Mouse (Mus musculus): Measurements from ENCODE around the gene Kpnb1. TPM values are rescaled to one million over a fixed set of nuclear protein-coding genes. Genes with fewer than 3 reads are reported as not detected.
A peak's percentile ranks its signal among the peaks of the same experiment; 100 is the strongest.
"Not testable (repeated sequence)": the region's sequence is repeated elsewhere in the genome, so short reads cannot be mapped to it uniquely, and the experiment has no call there.

Gene Kpnb1
- 100 to 1,000 TPM; 151 to 157 TPM for total RNA-seq (2021)

DNA sequence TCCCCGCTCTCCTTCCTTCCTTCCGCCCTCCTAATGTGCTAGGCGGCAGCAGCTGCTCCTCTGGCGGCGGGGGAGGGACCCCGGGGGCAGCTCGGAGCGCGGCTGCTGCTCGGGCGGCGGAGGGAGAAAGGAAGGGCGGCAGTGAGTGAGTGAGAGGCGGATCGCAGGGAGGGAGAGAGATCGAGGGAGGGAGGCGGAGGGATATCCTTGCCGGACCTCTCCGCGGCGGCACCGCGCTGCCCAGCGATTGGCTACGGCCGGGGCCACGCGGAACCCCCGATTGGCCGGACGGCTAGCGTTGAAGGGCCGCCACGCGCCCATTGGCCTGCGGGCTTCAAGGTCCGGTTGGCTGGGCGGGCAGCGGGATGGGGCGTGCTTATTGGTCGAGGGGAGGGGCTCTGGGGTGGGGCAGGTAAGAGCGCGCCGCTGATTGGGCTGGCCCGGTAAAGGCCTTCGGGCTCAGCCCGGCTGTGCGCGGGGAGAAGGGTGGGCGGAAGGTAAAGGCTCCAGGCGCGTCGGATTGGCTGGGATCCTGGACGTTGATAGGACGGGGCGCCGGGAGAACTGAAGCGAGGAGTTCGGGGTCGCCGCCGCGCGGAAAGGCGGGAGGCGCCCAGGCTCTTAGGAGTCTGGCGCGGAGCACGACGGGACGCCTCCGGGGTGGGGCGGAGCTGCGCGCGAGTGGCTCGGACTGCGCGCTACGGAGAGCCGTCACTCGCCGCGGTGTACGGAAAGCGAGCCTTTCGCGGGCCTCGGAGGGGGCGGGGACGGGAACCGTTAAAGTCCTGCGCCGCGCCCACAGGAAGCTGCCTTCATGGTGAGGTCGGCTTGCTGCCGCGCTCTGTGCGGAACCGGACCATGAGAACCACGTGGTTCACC, at the start of gene Kpnb1:
Gene Kpnb1 (minus strand): TSS at position 118 of the 879 bp plus-strand sequence.
- intact Hi-C loops (cut with DNase I), result no loop called here

DNA sequence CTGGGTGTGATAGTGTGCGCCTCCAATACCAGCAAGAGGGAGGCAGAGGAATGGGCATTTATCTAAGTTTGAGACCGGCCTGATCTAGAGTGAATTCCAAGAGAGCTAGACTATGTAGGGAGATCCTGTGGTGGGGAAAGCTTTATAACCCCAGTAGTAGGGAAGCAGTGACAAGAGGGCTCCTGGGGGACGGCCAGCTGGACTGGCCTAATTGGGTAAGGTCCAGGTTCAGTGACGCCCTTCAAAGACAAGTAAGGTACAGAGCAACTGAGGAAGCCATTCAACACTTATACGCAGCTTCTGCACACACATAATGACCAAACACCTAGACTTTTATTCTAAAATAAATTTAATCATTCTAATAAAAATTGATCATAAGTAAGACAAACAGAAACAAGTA, 44.8 kb upstream of the Kpnb1 start:
- no peak for DNase-seq
- intact Hi-C loops (cut with DNase I), result no loop called here

More for the DNA sequence above, at the start of gene Kpnb1:
- peak; percentile 100 for DNase-seq

DNA sequence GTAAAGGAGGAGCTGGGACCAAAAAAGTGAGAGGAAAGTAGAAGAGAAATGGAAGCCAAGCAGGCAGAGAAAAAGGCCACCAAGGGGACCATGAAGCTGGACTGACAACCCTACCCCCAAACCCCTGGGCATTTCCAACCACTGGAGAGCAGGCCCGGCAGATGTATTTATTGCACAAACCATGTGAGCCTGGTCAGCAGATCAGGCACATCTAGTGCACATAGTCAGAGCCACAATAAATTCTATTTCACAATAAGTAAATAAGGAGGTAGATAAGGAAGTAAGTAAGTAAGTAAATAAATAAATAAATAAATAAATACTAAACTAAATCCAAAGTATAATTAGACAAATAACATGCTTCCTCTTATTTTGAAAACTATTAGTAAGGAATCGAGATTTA, 41.7 kb upstream of the Kpnb1 start:
- no peak for DNase-seq
- intact Hi-C loops (cut with DNase I), result no loop called here

DNA sequence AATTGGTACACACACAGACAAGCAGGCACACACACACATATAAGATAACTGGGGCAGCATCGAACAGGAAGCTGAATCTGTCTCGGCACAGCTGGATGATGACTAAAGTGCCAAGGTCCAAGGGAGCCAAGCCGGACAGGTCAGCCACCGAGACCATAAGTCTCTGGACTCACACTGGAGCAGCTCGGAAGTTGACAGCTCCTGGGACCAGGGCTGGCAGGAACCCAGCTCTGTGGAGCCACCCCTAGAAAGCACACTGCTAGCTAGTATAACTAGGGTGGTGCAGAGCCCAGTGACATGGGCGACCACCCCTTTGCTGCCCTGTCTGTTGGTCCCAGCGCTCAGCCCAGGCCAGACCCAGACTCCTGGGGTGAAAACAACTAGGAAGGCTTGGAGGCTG, 41.3 kb upstream of the Kpnb1 start:
- no peak for DNase-seq
- intact Hi-C loops (cut with DNase I), result no loop called here

DNA sequence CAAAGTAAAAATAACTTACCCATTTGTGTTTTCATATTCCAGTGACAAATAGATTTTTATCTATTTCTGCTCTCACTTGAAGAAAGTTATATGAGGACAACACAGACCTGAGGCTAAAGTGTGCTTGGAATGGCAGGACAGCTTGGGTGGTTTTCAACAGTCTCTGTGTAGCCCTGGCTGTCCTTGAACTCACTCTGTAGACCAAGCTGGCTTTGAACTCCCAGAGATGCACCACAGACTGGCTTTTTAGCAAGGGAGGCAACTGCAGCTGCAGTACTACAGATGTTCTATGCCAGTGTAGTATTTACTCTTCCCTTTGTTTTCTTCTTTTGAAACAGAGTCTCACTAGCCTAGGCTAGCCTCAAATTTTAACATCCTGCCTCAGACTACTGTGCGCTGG, 38.5 kb upstream of the Kpnb1 start:
- intact Hi-C loops (cut with DNase I), result no loop called here
- DNase-seq, result no peak

DNA sequence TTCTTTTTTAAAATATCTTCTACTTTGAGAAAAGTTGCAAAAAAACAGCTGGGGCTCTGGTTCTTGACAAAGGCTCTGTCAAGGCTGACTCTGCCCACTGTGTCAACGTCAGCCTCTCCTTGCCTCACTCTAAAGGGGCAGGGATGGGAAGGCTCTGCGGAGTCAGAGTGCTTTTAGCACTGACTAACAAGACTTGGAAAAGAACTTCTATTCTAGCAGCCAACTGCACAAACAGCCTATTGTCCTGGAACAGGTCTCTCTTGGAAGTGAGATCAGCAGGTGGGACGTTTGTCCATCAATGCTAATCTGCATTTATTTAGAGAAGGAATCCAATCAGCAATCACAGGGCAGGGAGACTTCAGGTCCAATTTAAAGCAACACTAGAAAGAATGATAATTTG, 35.8 kb upstream of the Kpnb1 start:
- intact Hi-C loops (cut with DNase I), result no loop called here

DNA sequence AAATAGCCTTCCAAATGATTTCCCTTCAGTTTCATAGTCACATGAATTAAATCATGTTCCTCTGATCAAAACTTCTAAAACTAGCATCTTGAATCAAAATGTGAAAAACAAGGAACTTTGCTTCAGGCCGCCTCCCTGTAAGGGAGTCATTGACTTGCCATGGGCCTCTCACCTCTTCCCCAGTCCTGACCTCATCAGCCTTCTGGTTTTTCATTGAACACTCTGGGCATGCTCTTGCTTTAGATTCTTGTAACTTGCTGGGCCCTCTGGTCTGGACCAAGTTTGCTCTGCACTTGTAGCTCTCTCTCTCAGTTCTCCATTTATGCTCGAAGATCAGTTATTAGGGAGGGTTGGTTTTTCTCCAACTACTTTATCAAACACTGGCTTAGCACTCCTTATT, 33.9 kb upstream of the Kpnb1 start:
- intact Hi-C loops (cut with DNase I), result no loop called here
- no peak for DNase-seq

More for the DNA sequence above, 35.8 kb upstream of the Kpnb1 start:
- DNase-seq, result no peak

DNA sequence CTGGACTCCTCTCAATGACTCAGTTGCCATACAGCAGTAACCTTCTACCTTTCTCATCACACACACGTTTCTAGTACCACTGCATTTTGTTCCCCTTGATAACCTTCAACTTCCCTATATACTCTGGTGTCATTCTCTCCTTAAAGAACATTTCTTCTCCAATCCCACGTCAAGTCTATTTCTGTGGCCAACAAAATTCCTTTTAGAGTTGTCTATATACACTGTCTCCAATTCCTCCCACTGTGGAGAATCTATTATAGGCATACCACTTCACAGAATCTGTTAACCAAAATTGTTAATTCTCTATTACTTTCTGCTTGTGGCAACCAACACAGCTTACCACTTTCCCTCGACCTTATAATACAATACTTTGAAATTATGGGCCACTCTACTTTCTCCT, 32.5 kb upstream of the Kpnb1 start:
- intact Hi-C loops (cut with DNase I), result no loop called here

DNA sequence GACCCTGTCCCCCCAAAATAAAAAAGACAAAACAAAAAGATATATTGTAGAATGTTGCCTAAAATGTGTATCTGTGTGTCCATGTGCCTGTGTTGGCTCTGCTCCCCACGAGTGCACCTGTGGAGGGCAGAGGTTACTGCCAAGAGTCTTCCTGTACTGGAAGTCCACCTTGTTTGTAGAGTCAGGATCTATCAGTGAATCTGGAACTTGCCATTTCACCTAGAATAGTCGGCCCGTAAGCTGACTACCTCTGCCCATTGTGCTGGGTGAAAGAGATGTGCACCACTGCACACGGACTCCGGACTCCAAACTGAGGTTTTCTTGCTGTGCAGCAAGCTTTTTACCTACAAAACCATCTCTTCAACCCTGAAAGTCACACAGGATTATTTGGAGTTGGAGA, 26.7 kb upstream of the Kpnb1 start:
- intact Hi-C loops (cut with DNase I), result no loop called here
- DNase-seq, result no peak

More for the DNA sequence above, 32.5 kb upstream of the Kpnb1 start:
- no peak for DNase-seq

DNA sequence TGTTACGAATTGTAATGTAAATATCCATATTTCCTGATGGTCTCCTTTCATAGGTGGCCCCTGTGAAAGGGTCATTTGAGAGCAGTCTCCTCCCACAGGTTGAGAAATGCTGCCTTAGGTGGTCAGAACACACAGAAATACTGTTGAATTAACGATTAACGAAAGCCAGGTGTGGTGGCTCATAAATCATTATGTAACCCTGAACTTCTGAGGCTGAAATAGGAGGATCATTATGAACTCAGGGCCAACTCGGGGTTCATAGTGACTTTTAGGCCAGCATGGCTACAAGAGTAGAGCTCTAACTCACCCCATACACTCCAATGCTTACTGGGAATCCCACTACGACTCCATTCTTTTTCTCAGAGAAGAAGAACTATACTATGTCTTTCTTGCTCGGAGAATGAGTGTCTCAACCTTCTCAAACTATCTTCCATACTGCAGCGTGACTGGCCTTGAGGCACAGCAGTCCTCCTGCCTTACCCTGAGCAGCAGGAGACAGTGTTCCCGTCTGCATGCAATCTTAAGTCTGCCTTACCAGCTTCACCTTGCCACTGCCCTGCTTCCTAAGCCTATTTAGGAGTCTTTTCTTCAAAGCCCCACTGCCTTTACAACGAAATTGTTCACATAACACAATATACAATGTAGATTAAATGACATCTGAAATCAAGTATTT, 23.2 kb upstream of the Kpnb1 start:
- intact Hi-C loops (cut with DNase I), result no loop called here
- DNase-seq, result no peak

DNA sequence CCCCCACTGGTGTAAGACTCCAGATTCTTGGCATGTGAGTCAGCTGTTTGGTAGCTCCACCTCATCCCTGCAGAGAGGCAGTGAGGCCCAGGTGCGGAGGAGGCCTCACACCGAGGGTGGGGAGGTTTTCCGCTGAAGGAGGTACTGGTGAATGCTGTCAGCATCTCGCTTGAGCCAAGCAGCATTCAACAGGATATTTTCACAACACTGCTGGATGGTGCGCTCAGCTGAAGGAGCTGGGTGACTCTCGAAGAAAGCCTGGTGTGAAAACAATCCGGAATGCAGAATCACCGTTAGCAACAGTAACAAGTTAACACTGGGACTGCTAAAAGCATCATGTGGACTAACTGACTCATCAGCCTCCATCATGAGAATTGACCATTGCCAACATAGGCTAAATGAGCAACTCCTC, 19.3 kb upstream of the Kpnb1 start:
- intact Hi-C loops (cut with DNase I), result no loop called here
- no peak for DNase-seq

DNA sequence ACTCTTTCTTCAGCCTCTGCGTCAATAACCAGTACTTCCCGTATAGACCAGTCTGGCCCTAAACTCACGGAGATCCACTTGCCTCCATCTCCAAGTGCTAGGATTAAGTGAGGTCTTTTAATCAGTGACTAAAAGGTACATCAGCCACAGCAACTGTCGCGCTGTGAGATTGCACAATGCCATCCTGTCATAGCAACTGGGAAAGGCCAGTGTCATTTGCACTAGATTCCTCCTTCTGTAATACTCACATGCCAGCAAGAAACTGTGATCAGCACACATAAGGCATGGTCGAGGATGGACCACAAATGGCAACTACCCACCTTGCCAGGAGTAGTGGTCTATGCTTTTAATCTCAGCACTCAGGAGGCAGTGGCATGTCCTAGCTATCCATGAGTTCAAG, 11.8 kb upstream of the Kpnb1 start:
- DNase-seq, result no peak
- intact Hi-C loops (cut with DNase I), result no loop called here

DNA sequence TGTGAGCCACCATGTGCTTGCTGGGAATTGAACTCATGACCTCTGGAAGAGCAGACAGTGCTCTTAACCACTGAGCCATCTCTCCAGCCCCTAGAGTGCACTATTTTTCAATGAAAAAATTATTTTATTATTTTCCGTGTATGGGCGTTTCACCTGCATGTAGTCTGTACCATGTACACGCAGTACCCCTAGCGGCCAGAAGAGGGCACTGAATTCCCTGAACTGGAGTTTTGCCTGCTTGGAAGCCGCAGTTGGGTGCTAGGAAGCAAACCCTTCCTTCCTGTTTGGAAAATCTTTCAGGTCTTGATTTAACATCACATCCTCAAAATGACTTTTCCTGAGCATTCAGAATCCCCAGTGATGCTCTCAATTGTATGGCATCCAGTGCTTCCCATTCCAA, 10.9 kb upstream of the Kpnb1 start:
- intact Hi-C loops (cut with DNase I), result no loop called here
- peak; percentile 49 for DNase-seq

DNA sequence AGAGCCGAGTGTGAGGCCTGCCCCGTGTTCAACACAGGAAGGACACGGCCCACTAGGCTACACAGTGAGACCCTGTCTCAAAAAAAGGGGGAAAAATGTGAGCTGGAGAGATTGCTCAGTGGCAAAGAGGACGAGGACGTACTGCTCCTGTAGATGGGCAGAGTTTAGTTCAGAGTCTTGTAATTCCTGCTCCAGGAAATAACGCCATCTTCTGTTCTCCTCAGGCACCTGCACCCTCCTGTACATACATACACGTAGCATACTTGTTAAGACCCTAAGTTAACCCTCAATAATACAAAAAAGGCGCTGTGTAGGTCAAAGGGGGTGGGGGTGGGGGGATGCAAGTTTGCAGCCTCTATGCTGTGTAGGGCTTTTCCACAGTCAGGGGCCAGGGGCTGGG, 9.3 kb upstream of the Kpnb1 start:
- intact Hi-C loops (cut with DNase I), result no loop called here
- DNase-seq, result no peak

DNA sequence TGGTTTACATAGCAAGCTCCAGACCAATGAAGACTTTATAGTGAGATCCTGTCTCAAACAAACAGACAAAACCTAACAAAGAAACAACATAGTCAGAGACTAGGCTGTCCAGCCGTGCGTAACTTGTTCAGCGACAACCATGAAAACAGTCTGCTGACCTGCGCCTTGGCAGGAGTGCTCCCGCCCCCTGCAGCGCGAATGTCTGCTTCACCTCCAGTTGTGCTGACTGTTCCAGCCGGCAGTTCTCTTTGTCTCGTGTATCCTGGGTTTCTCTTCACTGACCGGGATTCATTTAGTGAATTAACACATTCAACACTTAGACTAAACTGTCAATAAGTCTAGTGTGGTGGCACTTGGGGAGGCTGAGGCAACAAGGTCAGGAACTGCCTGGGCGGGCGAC, 8.9 kb upstream of the Kpnb1 start:
- peak; percentile 10 for DNase-seq
- intact Hi-C loops (cut with DNase I), result no loop called here

DNA sequence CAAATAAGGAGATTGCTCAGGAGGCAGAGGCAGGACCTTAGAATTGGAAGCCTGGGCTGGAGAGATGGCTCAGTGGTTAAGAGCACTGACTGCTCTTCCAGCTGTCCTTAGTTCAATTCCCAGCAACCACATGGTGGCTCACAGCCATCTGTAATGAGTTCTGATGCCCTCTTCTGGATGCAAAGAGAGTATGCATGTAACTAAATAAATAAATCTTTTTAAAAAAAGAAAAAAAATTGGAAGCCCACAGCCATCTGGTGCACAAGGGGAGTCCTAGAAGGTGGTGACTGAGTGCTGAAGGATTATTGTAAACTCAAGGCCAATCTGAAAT, 4.9 kb upstream of the Kpnb1 start:
- intact Hi-C loops (cut with DNase I), result no loop called here
- no peak for DNase-seq

DNA sequence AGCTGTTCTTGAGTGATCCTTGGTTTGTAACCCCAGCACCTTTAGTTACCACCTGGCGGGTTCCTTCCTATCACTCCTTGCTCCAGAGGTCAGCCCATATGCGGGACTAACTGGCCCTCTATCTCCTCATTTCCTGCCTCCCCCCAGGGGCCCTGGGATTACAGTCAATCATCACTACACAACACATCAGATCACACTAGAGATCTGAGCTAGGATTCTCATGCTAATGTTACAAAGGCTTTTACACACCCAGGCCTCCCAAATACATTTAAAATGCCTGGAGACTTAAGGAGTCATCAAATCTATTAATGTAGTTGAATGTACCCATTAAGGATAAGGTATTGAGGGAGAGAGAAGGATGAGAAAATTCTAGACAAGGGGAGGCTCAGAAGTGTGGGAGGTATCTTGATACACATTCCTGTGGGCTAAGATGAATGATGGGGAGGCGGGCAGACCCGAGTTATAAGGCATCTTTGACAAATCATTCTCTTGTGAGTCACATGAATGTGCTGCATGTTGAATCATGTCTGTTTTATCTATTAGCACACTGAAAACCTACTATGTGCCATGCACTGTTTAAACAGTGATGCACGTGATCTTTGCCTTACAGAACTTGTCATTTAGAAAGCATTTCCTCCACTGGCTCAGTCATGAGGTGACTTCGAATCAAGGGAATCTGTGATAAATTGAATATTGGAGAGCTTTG, 4.4 kb upstream of the Kpnb1 start:
- DNase-seq, result no peak
- intact Hi-C loops (cut with DNase I), result no loop called here

DNA sequence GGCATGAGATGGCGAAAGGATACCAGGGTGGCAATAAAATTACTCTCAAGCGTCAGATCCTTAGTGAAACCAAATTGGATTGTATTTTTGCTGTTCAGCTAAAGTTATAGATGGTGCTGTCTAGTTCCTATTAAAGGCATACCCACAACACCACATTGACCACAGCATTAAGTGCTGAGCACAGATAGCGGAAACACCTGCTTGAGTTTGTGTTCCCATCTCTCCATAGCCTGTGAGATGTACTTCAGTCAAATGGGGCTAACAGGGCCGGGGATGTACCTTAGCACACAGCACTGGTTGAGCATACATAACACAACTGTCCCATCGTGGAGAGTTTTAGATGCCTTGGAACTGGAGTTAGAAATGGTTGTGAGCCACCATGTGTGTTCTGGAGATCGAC, 3.3 kb upstream of the Kpnb1 start:
- DNase-seq, result no peak
- intact Hi-C loops (cut with DNase I), result no loop called here

DNA sequence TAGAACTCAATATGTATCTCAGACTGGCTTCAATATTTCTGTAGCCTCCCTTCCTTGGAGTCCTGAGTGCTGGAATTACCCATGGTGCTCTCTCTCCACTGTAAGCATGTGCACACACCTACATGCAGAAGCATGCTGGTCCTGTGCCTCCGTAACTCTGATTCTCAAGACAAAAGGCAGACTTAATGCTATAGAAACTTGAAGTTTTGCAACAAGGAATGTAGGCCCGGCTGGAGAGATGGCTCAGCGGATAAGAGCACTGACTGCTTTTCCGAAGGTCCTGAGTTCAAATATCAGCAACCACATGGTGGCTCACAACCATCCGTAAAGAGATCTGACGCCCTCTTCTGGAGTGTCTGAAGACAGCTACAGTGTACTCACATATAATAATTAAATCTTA, 2.0 kb upstream of the Kpnb1 start:
- DNase-seq; intact Hi-C loops (cut with DNase I): not testable (repeated sequence)

DNA sequence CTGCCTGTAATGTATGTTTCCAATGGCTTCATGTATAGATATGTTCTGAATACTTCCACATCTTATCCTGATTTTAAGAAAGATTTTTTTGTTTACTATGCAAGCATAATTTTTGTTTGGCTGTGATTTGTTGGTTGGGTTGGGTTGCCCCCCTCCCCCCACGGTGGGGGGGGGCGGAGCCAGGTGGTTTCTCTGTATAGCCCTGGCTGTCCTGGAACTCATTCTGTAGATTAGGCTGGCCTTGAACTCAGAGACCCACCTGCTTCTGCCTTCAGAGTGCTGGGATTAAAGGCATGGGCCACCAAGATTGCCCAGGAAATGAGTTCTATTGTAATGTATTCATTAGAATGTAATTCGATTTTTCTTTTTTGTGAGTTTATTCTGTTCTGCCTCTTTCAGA, 1.6 kb upstream of the Kpnb1 start:
- intact Hi-C loops (cut with DNase I), result no loop called here
- no peak for DNase-seq

DNA sequence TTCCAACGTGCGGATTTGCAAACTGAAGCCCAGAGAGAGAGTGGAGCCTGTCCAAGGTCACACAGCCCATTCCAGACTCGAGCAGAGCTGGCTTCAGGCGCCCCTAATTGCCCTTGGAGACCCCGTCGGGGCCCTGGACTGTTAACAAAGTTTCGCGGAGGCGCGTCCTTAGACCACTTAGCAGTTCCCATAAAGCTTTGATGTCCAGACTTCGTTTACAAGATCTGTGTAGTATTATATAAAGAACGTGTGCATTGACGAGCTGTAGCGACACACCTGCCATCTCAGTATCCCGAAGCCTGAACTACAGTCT, 918 bp upstream of the Kpnb1 start:
- intact Hi-C loops (cut with DNase I), result no loop called here

More for the DNA sequence above, 918 bp upstream of the Kpnb1 start:
- no peak for DNase-seq
